Mouse (Mus musculus) mesoderm, embryonic 11.5 days (tissue): ENCODE results near the gene Tmem270.

ENCODE experiments used
- DNase-seq: peaks from one replicate; pipeline ENCODE4 v3.0.0-alpha.2; 2012; ENCODE audit warnings: low read depth, low spot score

Tmem270 gene

GRCm38 (mm10) chr5:134887447-134888335, 18.8 kb downstream of the Tmem270 start:
- DNase-seq: no peak

DNA sequence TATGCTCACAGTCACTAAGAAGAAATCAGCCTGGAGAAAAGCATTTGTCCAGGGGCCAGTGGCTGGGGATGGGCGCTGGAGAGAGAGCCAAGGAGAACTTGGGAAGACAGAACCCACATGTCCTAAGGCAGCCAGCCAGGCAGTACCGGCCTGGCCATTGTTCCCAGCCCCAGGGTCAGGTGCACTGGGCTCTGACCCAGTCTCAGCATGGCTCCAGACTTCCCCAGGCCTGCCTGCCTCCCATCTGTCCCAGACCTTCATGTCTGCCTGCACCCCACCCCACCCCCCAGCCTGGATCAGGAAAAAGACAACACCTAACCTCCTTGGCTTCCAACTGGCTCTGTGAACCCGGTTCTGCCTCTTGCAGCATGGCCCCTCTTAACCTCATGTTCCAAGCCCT, 23.5 kb downstream of the Tmem270 start:
- no peak for DNase-seq

DNA sequence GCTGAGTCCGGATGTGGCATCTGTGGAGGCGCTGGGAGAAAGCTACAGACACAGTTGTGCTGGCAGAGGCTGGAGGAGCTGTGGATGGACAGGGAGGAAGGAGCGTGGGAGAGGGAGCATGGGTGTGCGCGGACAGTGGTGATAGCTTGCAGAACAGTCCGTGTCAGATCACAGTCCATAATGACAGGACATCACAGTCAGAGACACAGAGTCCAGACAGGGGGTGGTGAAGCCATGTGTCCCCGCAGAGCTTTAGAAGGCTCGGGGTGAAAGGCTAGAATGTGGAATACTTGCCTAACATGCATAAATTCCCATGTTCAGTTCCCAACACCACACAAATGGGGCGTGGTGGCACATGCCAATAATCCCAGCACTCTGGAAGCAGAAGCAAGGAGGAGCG, 29.7 kb downstream of the Tmem270 start:
- DNase-seq: no peak

DNA sequence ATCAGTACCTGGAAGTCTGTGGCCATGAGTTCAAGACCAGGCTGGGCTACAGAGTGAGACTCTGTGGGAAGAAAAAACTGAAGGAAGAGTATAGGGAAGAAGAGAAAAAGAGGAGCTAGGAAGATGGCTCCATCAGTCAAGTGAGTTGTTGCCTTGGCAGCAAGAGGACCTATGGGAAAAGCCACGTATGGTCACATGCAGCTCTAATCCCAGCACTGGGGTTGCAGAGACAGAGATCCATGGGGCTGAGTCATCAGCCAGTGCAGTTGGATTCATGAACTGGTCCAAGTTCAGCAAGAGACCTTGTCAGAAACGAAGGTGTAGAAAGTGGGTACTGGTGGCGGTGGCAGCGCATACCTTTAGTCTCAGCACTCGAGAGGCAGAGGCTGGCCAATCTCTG, 31.3 kb downstream of the Tmem270 start:
- no peak for DNase-seq

GRCm38 (mm10) chr5:134873956-134874879, 32.3 kb downstream of the Tmem270 start:
- DNase-seq: no peak

- DNase-seq: no peak
These were observed 33.5 kb downstream of the Tmem270 start for GRCm38 (mm10) chr5:134873034-134873433.

DNA sequence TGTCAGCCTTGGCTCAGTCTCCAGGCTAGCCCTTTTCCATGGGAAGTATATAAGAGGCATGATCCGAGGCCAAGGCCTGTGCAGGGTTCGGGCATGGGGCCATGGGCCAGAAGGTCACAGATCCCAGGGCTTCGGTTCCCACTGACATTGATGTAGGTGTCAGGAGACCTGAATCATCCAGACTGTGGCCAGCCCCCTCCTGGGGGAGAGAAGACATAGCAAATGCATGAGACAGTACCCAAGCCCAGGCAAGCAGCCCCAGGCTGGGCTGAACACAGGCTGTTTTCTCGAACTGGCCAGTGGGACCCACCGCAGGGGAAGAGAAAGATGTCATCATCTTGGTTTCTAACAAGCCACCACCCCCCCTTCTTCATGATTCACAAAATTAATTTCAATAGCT, 33.9 kb downstream of the Tmem270 start:
- no peak for DNase-seq

DNA sequence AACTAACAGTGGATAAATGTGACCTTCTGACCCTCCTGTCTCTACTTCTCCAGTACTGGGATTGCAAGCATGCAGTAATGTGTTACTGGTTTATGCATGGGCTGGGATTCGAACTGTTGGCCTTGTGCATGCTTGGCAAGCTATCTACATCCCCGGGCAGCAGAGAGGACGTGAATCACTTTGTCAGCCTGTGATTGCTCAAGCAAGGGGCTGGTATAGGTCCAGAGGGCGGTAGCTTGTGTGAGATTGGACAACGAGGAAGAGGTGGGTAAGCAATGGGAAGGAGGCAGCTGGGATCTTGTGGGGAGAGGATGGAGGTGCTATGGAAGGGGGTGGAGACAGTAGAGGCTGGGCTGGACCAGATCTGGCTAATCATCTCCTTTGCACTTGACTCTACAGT, 38.0 kb downstream of the Tmem270 start:
- no peak for DNase-seq

GRCm38 (mm10) chr5:134867320-134868144, 39.0 kb downstream of the Tmem270 start:
- peak; percentile 60 for DNase-seq

DNA sequence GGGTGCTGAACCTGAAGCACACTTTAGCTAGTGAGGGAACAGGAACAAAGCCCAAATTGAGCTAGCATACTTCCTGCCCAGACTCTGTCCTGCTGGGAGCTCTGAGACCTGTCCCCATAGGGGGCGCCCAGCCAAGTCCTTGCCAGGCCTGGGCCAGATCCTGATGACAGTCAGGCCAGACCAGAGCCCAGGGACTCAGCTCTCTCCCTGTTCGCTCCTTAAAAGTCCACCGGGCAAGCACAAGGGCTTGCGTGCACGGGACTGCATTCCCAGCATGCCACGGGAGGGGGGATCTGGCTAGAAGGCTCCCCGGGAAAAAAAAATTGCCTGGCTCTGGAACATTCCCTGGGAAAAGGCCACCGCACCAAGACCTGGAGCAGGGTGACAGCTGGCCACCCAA, 41.4 kb downstream of the Tmem270 start:
- no peak for DNase-seq

GRCm38 (mm10) chr5:134861902-134862497, 44.5 kb downstream of the Tmem270 start:
- no peak for DNase-seq

GRCm38 (mm10) chr5:134859193-134859592, 47.3 kb downstream of the Tmem270 start:
- DNase-seq: no peak

- DNase-seq: no peak
These were observed 48.2 kb downstream of the Tmem270 start for GRCm38 (mm10) chr5:134858378-134858777.

- no peak for DNase-seq
These were observed 53.7 kb downstream of the Tmem270 start for GRCm38 (mm10) chr5:134852873-134853272.
